Mouse (Mus musculus): ENCODE measurements around the gene Ppp1r15b.

Gene Ppp1r15b

GRCm38 (mm10) chr1:133161559-133161958, 30.6 kb downstream of the Ppp1r15b start:
- no peak for DNase-seq (ENCODE audit: extremely low spot score)

- no peak for DNase-seq (ENCODE audit: extremely low spot score)
These were observed 31.1 kb downstream of the Ppp1r15b start for GRCm38 (mm10) chr1:133162046-133162445.

GRCm38 (mm10) chr1:133162981-133163380, 32.0 kb downstream of the Ppp1r15b start:
- no peak for DNase-seq (ENCODE audit: extremely low spot score)

GRCm38 (mm10) chr1:133163820-133164431, 33.0 kb downstream of the Ppp1r15b start, which contains the start of gene Plekha6:
TSS of gene Plekha6 (plus strand) at chr1:133164210.
- DNase-seq (ENCODE audit: extremely low spot score), result peak; percentile 48

GRCm38 (mm10) chr1:133164591-133165011, 33.7 kb downstream of the Ppp1r15b start:
- DNase-seq (ENCODE audit: extremely low spot score), result peak; percentile 45

GRCm38 (mm10) chr1:133165111-133165510, 34.2 kb downstream of the Ppp1r15b start:
- no peak for DNase-seq (ENCODE audit: extremely low spot score)

GRCm38 (mm10) chr1:133168318-133169060, 37.5 kb downstream of the Ppp1r15b start:
- DNase-seq (ENCODE audit: extremely low spot score), result no peak

GRCm38 (mm10) chr1:133170196-133170595, 39.3 kb downstream of the Ppp1r15b start:
- DNase-seq (ENCODE audit: extremely low spot score), result no peak

GRCm38 (mm10) chr1:133171357-133171756, 40.4 kb downstream of the Ppp1r15b start:
- DNase-seq (ENCODE audit: extremely low spot score), result no peak

- no peak for DNase-seq (ENCODE audit: extremely low spot score)
These were observed 44.2 kb downstream of the Ppp1r15b start for GRCm38 (mm10) chr1:133175150-133175549.

- peak; percentile 64 for DNase-seq (ENCODE audit: extremely low spot score)
These were observed 46.7 kb downstream of the Ppp1r15b start for GRCm38 (mm10) chr1:133177480-133178172.

- DNase-seq (ENCODE audit: extremely low spot score), result no peak
These were observed 47.9 kb downstream of the Ppp1r15b start for GRCm38 (mm10) chr1:133178732-133179440.

GRCm38 (mm10) chr1:133181072-133182015, 50.4 kb downstream of the Ppp1r15b start:
- DNase-seq (ENCODE audit: extremely low spot score), result peak; percentile 85

GRCm38 (mm10) chr1:133182016-133182705, 51.2 kb downstream of the Ppp1r15b start:
- DNase-seq (ENCODE audit: extremely low spot score), result peak; percentile 74

- no peak for DNase-seq (ENCODE audit: extremely low spot score)
These were observed 51.8 kb downstream of the Ppp1r15b start for GRCm38 (mm10) chr1:133182706-133183095.

- peak; percentile 54 for DNase-seq (ENCODE audit: extremely low spot score)
These were observed 52.4 kb downstream of the Ppp1r15b start for GRCm38 (mm10) chr1:133183141-133183925.

GRCm38 (mm10) chr1:133187948-133188680, 57.2 kb downstream of the Ppp1r15b start:
- DNase-seq (ENCODE audit: extremely low spot score), result peak; percentile 83

GRCm38 (mm10) chr1:133188719-133189118, 57.8 kb downstream of the Ppp1r15b start:
- no peak for DNase-seq (ENCODE audit: extremely low spot score)
